Mouse (Mus musculus) natural killer cell, adult 2 months (primary cell): Measurements from ENCODE around the gene Dolk.

Experiments used
- DNase-seq, 2 experiments: peaks; one replicate each; pipeline ENCODE4 v3.0.0; 2022; ENCODE audit warnings: low spot score in 2 of 2

Dolk gene

DNA sequence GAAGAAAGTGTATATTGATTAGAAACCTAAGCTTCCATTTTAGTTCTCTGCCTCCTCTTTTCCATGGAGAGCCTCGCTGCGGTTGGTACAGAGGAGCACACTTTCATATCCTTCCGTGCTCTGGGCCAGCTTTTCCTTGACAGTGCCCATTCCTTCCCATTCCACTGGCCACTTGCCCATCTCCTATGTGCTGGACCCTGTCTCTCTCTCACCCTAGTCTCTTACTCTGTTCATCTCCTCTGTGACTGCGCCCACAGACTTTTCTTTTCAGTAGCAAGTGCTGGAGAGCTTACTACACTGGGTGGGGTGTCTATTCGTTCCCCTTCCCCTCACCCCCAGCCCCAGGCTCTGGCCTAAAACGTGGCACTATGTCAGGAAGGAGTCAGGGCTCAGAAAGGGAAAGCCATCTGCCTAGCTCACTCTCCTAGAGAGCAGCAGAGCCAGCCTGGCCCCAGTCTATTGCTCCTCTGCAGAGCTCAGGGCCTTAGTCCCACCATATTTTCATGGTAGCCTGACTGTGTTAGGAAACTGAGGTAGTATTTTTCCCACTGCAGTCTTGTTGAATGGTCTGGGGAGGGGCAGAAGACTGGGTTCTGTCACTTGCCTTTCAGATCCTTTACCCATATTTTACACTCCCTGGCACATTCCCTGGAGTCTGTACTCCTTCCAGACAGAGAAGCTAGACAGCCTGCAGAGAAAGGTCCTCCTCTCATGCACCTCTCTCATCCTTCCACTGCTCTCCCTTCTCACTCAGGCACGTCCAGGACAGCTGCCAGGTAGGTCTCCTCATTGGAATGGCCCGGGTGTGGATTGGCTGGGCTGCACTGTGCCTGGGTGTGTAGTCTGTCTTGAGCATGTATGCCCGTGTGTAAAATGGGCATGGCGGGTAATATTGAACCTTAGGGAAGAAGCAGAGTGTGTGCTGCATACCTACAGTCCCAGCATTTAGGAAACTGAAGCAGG lies 35.7 kb downstream of the Dolk start:
- no peak for DNase-seq

DNA sequence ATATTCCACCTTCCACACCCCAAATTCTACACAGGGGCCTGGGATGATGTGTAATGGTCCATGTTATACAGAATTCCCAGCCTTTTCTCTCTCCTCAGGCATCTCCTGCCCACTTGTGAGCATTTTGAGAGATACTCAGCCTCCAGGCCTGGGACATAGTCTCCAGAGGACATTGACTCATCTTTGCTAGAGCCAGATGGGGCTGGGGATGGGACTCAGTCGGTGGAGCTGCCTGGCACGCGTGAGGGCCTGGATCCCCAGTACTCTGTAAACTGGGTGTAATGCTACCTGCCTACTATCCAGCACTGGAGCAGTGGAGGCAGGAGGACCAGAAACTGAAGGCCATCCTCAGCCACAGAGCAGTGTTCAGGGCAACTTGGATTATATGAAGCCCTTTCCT lies 37.0 kb downstream of the Dolk start:
- DNase-seq: no peak

DNA sequence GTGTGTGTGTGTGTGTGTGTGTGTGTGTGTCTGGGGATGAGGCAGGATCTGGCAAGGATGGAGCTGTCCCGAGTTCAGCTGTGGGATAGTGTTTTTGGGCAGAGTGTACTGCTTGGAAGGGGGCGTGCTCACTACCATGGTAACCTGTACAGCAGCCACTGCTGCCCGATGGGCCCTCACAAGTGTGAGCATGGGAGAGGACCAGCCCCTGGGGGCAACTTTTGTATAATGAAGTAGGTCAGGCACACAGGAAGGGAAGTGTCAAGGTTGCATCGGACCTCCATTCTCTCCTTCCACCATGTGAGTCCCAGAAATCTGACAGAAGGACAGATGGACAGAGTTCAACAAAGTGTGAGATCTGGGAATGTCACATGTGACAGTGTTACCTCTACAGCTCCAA lies 38.5 kb downstream of the Dolk start:
- no peak for DNase-seq

DNA sequence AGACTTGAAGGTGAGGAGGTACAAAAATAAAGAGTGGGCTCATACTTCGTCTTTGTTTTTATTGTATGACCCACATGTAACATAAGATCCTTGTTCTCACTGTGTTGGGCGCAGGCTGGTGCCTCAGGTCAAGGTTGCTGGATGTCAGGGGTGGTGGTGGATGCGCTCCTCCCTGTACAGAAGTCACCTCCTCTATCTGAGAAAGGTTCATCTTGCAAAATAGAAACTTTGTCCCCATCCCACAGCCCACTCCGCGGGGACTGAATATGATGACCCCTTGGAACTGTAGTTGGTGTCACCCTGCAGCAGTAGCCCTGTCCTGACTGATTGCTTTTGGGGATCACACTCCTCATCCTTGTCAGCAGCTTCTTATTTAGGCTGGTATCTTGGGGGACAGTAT lies 39.1 kb downstream of the Dolk start:
- no peak for DNase-seq

GRCm38 (mm10) chr2:30244595-30245178 lies 41.4 kb downstream of the Dolk start:
- no peak for DNase-seq

GRCm38 (mm10) chr2:30243391-30243790 lies 42.7 kb downstream of the Dolk start:
- DNase-seq: no peak

GRCm38 (mm10) chr2:30242509-30242908 lies 43.6 kb downstream of the Dolk start:
- no peak for DNase-seq

- no peak for DNase-seq
Observed at GRCm38 (mm10) chr2:30240267-30240666, 45.9 kb downstream of the Dolk start, which contains the start of gene Gm28035. TSS of gene Gm28035 (plus strand) at chr2:30240567.

DNA sequence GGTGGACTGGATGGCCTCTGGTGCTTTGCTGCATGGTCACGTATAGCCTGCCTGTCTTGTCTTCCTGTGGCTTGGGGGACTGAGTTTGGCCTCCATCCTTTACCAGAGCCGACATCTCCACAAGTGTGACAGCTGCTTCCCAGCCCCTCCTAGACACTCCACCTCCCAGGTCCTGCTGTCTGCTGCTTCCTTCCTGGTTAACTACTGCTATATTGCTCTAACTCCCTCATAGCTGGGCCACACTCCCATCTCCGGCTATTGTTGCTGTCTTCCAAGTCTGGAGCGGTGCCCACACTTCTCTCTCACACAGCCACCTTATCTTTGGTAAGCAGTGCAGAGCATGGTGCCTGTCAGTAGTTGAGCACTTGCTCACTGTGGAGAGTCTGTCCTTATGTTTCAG lies 46.4 kb downstream of the Dolk start:
- no peak for DNase-seq

DNA sequence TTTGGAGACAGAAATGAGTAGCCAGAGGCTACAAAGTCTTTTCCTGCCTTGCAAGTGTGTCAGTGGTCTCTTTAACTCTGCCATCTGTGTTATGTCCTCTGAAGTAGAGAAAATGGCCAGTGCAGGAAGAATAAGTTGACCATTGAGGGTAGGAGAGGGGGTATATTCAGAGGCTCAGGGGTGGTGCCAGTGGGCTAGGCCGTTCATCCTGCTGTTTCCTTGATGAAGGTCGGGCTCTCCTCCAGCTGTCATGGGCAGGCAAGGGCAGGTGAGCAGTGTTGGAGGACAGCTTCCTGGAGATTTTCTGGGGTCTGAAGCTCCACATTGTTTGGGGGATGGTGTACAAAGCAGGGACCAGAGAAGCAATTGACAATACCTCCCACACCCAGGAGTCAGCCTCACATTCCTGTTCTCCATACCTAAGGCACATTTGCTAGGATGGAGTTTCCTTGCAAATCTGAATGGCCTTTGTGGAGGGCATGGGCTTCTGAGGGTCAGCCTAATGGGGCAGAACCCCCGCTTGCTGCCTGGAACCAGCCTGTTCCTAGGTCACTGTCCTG lies 47.1 kb downstream of the Dolk start:
- DNase-seq: no peak

DNA sequence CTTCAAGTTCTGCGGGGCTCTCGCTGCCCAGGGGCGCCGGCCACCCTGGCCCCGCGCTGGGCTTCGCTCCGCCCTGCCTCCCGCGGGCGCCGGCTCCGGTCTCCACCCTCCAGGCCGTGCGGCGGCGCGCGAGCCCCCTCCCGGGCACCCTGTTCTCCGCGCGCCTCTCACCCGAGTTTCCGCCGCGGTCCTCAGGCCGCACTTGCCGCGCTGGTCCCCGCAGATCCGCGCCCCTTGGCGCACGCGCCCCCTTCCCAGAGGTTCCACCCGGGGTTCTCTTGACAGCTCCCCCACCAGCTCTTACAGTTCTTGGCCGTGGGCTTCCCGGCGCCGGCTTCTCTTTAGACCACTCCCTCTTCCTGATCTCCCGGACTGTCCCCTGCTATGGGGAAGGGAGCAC lies 48.3 kb downstream of the Dolk start:
- no peak for DNase-seq

DNA sequence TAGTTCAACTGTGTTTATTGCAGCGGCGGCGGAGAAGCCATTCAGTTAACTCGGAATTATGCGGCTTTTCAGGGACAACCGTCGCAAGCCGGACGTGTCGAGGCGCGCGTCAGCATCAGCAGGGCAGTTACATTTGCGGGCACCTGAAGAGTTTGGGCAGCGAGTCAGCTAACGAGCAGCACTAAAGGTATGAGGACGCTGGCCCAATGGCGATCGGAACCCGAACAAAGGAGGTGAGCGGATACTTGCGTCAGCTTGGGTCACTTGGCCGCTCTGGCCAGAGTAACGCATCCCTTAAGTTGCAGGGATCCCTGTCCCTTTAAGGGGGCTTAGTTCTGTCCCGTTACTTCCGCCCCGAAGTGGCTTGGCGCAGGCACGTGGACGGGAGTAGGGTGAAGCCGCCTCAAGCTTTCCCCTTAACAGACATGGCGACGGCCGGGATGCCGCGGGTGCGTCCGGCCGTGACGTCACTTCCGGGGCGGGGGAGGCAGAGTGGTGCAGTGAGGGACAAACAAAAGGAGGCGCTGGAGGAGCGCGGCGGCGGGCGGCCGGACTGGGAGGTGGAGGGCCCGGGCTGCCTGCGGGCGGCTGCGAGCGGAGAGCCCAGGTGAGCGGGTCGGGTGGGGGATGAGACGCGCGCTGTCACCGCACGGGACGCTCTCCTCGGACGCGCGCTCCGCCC lies 48.8 kb downstream of the Dolk start, which contains the start of gene Lrrc8a:
Gene Lrrc8a, plus strand, starts transcription at position 517 of the 682 bp plus-strand sequence.
- peak; percentile 100 for DNase-seq

DNA sequence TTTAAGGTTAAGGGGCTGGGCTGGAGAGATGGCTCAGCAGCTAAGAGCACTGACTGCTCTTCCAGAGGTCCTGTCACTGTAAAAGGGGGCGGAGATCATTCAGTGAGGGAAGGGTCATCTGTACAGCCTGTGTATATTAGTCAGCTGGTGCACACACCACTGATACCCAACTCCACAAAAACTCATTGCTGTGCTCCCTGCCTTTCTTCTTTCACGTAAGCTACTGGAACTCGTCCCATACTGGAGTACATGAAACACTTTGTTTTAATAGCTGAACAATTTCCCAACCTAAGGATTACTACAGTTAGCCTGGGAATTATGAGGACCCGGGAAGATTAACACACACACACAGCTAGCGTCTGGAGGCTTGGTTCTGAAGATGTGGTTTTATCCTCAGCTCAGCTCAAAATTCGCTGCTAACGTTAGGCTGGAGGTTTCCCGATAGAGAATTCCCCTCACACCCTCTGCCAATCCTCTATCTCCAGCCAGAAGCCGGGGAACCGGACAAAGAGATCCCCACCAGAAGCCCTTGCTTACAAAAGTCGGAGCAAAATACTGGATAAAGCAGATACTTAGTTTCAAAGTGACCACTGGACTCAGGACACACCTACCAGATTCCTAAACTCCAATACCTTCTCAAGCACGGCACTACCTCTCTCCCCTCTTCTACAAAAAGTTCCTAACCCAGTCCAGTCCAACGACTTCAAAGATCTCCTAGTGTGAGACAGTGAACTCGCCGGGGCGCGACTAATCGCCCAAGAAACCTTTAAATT lies 49.5 kb downstream of the Dolk start:
- no peak for DNase-seq

DNA sequence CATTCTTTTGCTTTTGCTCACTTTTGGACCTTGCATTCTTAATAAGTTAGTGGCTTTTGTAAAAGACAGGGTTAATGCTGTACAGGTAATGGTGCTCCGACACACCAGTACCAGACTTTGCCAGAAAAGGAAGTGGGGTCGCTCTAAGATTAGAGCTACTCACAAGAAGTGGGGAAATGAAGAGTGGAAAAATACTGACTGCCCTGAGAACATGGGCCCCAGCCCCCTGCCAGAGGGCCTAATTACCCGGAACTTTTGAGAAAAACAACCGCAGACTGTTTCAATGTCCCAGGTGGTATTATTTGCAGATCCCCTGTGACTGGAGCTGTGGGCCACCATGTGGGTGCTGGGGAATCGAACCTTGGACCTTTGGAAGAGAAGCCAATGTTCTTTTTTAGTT lies 50.5 kb downstream of the Dolk start:
- no peak for DNase-seq
